Mouse (Mus musculus): ENCODE measurements around the gene Tmed1.
"Not testable (repeated sequence)": the region's sequence is repeated elsewhere in the genome, so short reads cannot be mapped to it uniquely, and the experiment has no call there.

The Tmed1 gene

DNA sequence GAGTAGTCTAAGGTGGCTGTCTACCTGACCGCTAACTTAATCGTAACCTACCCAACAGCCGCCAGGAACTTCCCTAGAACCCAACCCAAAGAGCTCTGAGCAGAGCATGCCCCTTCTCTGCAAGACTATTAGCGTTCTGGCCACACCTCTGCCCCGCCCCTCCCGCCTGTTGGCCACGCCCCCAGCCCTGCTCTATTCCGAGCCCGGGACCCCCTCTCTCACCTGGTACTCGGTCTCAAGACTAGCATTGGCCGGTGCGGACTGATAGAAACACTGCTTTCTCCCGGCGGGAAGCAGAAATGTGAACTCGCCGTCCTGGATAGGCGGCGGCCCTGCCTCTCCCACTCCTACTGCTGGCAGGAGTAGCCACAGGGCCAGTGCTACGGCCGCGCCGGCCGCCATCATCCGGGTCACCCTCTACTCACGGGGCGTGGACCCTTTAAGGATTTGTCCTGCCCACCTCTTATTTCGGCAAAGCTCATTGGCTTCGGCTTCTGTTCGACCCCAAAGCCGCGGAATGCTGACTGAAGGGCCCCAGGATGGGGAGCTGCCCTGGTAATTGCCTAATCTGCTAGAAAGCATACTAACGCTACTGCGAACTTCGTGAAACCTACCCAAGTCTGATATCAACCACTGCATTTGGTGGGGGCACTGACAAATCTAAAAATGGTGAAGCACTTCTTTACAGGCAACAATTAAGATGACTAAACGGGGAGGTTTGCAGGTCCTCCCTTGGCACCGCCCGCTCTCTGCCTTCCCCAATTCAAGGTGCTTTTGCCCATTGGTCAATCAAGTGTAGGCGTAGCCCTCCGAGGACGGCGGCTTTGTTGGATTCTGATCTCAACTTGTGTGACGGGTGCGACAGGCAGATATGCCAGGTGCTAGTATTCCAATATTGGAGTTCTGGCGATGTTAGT is at the start of gene Tmed1:
Gene Tmed1 (minus strand): TSS at position 481 of the 917 bp plus-strand sequence.
- DNase-seq, result peak; percentile 94

DNA sequence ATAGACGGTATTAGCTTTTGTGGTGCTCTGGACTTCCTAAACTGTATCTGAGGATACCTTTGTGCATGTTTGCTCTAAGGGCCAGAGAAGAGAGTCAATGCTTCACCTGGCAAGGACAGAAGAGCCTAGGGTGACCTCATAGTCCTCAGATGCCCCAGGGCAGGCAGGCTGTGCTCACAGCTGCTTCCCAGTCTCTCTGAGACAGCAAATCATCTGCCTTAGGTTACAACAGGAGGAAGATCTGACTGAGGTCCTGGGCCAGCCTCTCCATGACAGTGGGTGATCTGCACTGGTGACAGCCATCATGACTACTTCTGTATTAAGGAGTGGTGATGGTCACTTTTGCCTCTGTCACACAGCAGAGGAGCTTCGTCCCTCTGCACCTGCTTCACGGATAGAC is 49.1 kb upstream of the Tmed1 start:
- DNase-seq, result no peak

DNA sequence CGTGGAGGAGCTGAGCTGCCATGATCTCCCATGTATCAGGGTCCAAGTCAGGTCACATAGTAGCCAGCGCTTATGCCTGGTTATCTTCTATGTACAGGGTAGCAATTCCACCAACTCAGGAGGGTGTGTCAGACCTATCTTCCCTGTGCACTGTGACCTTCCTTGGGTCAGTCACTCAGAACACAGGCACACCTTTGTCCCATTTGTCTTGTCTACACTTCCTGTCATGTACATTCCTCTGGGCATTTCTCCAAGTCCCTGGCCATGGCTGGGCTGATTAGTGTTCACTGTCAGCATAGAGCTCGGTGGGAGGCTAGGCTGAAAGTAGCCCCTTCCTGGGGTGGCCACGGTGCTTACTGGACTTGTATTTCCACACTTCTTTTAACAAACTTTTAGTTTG is 48.3 kb upstream of the Tmed1 start:
- no peak for DNase-seq

DNA sequence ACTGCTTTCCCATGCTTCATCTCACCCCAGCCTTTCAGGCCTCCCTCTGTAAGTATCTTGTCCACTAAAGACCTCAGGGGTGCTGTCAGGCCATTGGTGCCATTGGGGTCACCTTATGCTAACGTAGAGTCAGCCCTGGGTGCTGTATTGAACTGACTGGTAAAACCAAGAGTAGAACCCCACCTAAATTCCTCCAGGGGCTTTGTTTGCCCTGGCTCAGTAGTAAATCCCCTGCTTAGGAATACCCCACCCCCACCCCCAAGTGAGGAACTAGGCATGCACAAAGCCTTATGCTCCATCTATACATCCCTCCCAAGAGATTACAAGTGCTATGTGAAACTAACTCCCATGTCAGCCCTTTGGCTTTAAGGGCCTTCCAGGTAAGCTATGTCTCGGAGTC is 47.5 kb upstream of the Tmed1 start:
- DNase-seq, result no peak

DNA sequence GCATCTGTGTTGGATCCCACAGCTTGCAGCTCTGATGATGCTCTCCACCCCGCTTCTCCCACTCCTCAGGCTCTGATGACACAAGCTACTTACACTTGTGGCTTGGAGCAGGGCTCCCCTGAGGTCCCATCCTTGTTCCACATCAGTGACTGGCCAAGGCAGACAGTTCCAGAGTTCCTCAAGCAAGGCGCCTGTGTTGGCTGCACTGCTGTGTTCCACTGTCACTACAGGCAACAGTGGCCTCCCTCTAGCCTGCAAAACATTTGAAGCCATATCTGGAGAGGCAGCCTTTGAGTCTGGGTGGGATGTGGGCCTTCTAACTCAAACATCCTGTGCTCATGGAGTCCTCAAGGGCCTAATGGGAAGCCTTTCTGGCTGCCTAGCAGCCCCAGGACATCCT is 46.9 kb upstream of the Tmed1 start:
- no peak for DNase-seq

DNA sequence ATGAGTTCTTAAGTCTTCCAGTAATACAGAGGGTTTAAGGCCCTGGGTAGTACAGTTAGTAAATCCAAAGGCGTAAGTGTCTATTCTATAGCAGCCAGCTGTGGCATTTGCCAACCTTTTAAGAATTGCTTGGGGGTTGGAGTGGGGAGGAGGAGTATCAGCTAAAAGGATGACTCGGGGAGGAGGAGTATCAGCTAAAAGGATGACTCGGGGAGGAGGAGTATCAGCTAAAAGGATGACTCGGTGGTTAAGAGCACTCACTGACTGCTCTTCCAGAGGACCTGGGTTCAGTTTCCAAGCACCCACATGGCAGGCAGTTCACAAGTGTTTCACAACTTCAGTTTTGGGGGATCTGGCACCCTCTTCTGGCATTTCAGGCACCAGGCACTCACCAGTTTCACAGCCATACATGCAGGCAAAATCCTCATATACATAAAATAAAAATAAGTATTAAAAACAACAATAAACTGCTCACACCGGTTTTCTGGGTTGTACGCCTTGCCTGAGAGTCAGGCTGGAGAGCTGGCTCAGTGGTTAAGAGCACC is 45.2 kb upstream of the Tmed1 start:
- no peak for DNase-seq

DNA sequence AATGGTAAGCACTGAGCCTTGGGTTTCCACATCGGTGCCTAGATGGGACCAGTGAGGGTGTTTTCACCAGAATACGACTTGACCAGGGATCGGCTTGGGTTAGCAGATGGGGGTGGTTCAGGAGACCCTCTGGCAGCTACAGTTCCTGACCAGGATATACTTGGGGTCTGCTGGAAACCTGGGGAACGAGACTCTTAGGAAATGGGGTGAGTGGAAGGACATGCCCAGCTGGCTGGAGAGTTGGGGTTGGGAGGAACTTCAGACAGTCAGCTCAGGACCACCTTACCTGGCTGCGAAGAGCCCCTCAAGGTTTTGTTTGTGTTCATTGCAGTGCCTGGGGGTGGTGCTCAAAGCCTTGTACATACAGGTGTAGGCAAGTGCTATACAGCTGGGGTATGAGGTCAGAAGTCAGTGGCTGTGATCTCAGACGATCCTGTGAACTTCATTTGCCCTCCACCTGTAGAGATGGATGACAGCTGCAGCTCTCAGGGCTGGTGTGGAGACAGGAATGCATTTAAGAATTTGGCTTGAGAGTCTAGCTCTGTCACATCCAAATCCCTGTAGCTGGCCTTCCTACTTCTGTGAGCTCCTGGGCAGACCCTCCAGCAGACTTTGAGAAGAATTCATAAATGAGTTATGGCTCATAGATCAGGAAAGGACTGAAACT is 43.7 kb upstream of the Tmed1 start:
- DNase-seq, result no peak

DNA sequence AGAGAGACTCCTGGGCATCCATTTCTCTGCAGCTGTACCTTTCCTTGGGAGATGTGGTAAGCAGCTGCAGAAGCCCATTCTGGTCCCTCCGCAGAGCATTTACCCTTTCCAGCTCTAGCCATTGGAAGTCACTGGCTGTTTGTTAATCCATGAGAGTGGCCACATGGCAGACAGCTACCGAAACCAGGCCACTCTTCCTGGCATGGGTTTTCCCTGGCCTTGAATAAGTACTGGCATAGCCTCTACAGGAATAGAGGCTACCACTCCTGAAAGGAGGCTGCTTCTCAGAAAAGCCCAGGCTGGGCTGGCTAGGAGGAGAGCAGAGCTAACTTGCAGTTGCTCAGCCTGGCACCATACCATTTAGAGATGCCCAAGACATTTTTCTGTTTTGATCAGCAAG is 41.0 kb upstream of the Tmed1 start:
- no peak for DNase-seq

DNA sequence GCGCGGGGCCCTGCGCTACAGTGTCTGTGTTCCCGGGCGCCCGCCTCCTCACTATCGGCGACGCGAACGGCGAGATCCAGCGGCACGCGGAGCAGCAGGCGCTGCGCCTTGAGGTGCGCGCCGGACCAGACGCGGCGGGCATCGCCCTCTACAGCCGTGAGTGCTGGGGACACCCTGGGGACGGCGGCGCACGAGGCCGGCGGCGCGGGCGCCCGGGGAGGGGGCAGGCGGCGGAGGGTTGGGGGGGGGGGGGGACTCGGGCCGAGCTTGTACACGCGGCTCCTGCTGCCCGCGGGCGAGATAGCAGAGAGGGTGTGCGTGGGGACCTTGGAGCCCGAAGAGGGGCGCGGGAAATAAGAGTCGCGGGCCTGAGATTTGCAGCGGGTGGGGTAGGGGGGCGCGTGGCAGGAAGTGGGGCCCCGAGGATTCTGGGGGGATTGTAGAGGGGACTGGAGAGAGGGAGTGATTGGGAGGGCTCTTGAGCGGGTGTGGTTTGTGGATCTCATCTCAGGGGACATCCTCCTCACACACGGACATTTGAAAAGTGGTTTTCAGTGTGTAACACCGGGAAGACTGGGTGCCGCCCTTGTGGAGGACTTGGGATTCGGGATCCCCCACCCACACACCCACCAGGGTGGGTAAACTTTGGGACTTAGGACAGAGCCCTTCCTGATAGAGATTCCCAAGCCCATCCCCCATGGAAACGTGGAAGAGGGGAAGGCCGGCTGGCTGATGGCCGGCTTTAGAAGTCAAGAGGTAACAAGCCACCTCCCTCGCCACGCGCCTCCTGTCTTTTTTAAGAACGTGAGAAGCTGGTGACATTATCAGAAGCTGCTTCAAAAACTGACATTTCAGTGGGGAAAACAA is 37.3 kb upstream of the Tmed1 start:
- DNase-seq, result peak; percentile 51

DNA sequence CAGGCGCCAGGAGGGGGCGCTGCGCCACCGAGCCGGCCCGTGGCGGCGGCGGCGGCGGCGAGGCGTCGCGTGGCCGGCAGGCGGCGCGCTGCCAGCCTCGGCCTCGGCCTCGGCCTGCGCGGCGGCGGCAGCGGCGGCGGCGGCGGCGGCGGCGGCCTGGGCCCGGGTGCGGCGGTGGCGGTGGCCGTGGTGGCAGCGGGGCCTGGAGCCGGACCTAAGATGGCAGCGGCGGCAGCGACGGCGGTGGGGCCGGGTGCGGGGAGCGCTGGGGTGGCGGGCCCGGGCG is 36.7 kb upstream of the Tmed1 start, which contains the start of gene Carm1:
Gene Carm1 (plus strand): TSS at position 106 of the 286 bp plus-strand sequence.
- DNase-seq, result no peak

DNA sequence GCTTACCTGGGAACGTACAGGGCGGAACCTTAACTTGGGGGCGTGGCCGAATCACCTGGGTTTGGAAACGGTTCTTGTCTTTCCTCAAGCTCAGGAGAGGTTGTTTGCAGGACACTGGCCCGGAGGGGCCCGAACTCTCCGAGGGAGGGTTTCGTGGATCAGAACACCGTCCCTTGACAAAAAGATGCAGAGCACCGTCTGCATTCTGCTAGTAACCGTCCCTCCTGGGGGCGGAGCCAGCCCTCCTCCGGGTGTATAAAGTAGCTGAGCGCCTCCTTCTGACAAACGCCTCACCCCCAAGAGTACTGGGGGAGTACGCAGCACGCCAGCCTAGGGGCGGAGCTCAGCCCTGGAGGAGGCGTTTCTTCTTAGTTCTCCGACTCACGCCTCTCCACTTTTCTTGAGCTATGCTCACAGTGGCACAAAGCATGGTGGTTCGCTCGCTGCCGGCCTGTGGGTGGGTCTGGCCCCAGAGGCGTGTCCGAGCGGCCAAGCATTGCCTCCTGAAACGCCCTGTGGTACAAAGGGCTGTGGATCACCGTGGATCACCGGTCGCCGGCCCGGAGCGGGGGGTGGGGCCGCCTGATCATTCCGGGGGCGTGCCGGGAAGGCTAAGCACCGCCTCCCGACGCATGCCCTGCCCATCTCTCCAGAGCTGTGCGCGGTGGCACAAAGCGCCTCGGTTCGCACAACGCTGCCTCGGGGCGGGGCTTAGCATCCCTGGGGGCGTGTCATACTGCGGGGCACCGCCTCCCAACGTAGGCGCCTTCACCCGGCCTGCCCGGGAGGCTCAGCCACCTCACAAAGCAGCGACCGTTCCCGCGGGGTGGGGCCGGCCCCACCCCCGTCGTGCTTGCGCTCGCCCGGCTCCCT is 36.1 kb upstream of the Tmed1 start:
- DNase-seq, result peak; percentile 100

DNA sequence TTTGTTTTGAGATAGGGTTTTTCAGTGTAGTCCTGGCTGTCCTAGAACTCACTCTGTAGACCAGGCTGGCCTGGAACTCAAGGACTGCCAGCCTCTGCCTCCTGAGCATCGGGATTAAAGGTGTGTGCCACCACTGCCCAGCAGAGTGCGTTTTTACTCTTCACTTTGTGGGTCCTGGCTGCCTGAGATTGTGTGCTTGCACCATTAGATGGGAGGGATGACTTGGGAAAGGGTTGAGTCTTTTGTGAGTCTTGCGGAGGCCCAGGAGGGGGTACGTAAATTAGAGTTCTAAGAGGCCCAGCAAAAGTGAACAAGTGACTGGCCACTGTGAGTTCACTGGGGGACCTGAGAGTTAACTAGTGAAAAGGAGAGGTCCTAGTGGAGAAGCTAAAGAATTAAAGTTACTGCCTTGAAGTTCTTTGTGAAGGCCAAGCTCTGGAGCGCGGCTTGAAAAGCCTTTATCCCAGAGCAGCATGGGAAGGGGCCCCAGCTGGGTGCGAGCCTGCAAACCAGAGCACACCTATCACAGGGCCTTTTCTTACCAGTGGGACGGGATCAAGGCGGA is 35.4 kb upstream of the Tmed1 start:
- DNase-seq, result peak; percentile 30

DNA sequence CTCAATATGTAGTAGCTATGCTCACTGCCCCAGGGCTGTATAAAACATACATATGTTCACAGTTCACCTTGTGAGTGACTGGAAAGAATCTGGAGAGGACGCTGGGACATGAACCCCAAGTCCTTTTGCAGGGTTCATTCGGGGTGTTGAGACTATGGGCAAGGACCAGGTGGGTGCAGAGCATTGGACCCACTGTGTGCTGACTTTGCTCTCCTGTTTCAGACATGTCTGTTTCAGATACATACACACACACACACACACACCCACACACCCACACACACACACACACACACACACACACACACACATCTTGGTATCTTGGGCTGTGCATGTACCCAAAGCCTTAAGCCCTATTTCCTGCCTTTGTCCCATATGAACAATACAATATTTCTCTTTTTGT is 31.9 kb upstream of the Tmed1 start:
- DNase-seq, result not testable (repeated sequence)

DNA sequence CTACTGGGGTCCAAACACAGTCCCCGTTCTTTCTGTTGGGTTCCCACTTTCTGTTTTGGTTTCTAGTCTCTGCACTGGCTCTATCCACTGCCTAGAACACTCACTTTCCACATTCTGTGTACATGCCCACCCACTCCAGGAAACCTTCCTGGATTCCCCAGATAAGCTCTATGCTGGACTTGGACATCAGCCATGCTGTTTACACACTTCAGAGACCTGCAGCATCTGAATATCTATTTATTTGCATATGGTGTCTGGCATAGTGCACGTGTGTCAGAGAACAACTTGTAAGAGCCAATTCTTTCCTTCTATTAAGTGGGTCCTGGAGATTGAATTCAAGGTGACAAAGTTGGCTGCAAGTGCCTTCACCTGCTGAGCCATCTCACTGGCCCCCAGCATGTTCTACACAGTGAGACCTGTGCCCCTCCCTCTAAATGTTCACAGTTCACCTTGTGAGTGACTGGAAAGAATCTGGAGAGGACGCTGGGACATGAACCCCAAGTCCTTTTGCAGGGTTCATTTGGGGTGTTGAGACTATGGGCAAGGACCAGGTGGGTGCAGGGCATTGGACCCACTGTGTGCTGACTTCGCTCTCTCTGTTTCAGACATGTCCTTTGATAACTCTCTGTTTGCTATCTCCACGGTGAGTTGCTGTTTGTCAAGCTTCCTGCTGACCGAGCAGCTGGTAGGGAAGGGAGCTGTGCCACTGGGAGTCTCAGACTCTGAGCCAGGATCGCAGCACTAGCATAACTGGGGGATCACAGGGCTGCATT is 30.1 kb upstream of the Tmed1 start:
- no peak for DNase-seq

DNA sequence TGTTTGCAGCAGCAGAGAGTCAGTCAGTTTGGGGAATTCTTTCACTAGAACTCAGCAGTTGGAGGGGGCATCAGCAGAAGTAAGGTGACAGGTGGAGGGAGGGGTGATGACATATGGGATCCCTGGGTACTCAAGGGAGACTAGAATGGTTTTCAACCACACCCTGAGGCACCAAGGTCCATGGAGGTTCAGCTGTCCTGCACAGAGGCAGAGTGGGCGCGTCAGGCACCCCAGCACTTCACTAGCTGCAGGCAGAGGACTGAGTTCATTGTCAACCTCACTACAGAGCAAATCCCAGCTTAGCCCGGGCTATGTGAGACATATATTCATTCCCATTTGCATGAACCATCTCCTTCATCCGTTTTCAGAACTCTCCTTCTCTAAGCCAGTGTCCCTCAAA is 27.0 kb upstream of the Tmed1 start:
- DNase-seq, result no peak

DNA sequence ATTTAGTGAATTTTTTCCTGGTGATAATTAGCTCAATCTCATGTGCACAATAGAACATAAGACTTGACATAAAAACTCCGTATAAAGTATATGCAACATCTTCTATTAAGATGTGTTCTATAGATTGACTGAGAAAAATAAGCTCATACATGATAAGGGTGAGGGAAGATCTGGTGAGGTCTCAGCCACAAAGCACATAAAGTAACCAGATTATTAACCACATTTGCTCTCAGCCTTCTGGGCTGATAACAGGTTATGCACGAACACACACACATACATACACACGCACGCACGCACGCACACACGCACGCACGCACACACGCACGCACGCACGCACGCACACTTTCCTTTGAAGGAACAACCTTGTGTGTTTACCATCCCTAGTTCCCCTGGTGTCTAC is 26.4 kb upstream of the Tmed1 start:
- no peak for DNase-seq

DNA sequence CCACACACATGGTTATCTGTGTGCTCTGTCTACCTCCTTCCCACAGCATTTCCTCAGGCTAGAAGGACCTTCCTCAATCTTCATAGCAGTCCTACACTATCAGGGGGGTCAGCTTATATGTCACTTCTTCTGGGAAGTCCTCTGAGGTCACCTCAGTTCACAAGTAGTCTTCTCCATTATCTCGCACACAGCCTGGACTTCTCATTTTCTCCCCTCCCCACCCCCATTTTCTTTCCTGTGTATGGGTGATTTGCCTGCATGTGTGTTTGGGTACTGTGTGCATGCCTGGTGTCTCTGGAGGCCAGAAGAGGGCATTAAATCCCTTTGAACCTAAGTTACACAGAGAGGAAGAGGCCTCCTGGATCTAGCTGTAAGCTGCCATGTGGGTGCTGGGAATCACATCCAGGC is 17.9 kb upstream of the Tmed1 start:
- DNase-seq, result no peak

DNA sequence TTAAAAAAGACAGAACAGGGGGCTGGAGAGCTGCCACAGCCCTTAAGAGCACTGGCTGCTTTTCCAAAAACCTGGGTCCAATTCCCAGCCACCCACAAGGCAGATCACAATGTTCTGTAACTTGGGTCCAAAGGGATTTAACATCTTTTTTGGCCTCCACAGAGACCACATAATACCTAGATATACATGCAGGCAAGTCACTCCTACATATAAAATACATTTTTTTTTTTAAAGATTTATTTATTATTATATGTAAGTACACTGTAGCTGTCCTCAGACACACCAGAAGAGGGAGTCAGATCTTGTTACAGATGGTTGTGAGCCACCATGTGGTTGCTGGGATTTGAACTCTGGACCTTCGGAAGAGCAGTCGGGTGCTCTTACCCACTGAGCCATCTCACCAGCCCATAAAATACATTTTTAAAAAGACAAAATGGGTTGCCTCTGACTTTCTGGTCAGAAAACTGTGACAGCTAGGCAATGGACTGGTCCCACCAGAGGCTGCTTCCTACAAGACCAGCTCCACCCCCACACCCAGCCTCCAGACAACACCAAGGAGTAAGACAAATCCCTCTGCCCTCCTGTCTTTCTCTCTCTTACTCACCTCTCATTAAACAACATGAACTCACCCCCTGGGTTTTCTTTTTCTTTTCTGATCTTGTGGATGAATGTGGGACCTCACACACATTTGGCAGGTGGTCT is 17.2 kb upstream of the Tmed1 start:
- no peak for DNase-seq

DNA sequence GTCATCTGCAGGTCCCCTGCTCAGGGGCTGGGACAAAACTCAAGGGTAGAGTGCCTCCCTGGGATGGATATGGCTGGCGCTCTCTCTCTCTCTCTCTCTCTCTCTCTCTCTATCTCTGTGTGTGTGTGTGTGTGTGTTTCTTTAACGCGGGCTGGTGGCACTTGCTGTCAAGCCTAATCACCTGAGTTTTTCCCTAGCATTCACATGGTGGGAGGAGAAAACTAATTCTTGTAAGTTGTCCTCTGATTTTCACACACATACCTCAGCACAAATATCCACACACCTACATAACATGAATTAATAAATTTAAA is 16.5 kb upstream of the Tmed1 start:
- DNase-seq, result no peak

DNA sequence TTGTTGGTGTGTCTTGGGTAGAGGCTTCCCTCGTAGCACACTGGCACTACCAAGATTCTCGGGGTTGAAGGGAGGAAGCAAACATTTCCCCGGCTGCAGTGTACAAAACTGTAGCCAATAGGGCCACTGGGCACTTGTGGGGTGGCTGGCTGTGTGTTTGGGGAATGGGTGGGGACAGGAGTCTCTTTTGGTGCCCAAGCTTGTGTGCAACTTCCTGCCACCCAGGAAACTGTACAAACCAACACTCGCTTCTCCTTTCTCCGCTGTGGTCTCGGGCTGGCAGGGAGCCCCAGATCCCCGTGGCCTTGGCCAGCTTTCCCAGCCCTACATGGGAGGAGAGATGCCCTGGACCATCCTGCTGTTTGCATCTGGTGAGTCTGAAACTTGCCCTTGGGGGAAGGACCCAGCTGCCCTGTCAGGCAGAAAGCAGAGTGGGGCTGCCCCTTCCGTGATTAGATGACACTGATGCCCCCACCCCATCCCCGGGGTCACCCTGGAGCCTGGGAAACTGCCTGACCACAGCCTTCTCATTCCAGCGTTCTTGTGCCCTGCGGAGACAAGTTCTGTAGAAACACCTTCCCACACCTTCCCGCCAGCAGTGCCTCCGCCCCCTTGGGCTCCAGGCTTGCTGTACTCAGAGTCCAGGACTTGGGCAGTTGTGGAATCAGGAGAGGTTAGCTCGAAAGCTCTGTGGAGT is 16.0 kb upstream of the Tmed1 start, which contains the start of gene AB124611:
Gene AB124611 (plus strand): TSS at position 240 of the 697 bp plus-strand sequence.
- DNase-seq, result no peak
